Mouse (Mus musculus) right cerebral cortex, postnatal 4 days (tissue): ENCODE measurements around the gene Usp36.
"Not testable (repeated sequence)": the region's sequence is repeated elsewhere in the genome, so short reads cannot be mapped to it uniquely, and the experiment has no call there.

Experiments
- DNase-seq: peaks from one replicate; pipeline ENCODE4 v3.0.0-alpha.2; 2022

The Usp36 gene

DNA sequence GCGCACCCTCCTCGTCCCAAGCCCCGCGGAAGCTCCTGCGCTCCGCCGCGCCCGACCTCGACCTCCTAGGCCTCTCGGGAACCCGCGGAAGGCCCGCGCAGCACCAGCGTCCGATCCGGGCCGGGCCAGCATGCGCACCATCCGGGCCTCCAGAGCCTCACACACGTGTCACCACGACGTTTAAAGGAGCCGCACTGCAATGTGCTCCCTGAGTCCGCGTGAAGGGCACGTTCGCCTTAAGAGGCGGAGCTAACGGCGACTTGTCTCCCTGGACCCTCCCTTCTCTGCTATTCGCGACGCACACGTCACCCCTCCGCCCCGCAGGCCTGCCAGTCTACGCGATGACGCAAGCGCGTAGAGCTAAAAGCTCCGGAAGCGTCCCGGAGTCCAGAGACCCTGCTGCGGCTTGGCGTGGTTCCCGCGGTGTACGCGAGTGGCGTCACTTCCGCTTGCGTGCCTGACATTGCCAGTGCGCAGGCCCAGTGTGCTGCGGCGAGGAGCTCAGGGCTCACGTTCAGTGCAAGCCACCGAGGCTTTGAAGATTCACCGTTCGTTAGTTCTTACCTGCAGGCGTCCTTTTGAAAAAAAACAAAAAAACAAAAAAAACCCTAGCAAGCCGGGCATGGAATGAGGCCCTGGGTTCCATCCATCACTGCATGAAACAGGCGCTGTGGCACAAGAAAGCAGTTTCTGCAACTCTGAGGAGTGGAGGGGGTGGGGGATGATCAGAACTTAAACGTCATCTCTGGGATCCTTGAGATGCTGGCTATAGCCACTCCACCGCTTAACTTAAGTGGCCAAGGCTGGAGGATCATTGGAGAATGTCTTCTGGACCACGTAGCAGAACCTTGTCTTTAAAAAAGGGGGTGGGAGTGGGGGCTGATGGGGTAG is at the start of gene Usp36:
Usp36 (minus strand) TSS at position 246 of the 891 bp plus-strand sequence.
- DNase-seq: peak; percentile 100

DNA sequence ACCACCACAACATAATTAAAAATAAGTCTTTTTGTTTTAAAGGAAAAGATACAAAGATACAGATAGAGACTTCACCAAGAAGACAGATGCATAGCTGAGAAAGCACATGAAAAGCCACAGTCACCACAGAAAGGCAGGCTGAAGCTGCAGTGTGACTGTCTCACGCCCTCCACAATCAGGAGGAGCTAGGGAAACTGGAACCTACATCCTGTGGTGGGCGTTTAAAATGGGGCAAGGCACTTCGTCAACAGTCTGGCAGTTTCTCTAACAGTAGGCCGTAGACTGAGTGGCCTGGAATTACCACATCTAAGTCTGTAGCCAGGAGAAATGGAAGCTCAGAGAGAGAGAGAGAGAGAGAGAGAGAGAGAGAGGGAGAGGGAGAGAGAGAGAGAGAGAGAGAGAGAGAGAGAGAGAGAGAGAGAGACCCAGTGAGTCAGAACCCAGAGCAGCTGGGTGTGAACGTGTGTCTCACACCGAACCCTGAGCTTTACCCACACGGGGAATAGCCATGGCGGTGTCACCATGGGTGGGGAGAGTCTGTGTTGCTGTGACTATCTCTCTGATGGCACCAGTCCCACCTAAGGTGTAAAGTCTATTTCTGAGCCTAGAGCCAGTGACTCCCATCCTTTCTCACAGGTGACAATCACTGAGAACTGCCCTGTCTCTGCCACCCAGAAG is 47.6 kb upstream of the Usp36 start:
- DNase-seq: no peak

DNA sequence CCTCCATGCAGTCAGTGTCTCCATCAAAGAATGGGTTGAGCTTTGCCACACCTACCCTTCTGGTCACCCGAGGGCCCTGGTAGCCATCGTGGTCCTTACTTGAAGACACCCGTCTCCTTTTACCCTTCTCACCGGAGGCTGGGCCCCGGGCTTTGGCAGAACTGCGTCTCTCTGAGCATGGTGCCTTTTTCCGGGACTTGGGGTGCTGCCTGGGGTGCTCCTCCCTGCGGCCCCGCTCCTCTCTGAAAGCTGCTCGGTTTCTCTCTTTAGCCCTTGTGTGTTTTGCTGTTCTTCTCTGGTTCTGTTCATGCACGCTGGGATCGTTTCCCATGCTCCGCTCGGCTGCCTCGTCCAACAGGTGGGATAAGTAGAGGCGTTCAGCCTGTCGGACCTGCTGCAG is 43.4 kb upstream of the Usp36 start:
- DNase-seq: no peak

DNA sequence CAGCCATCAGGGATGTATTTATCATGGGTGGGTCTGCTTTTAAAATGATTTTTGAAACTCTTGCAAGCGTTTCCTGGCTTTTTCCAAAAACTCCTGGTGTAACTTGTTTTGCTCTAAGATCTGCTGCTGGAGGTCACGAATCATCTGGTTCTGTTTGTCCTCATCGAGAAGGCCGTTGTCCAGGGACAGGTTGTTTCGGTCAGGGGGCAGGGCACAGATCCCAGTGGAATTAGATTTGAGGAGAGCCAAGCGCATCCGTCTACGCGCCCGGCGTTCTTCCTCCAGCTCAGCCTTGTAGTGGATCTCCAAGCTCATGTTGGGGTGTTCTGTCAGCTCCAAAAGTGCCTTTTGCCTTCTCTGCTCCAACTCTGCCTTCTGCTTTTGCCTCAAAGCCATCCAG is 42.3 kb upstream of the Usp36 start:
- no peak for DNase-seq

DNA sequence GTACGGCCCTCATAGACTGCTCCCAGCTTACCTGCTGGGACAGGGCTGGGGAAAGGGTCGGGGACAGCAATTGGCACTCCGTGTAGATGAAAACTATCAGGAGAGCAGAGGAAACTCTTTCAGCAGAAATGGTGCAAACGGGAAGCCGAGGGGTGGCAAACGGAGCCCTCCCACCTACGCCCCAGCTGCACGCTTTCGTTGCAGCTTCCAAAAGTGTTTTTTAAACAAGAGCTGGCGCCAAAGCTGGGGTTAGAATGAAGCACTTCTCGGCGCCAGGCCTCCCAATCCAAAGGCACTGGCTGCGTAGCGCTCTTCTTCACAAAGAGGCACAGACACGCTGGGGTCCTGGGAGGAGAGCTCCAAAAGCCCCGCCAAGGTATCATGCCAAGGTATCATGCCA is 40.7 kb upstream of the Usp36 start:
- DNase-seq: no peak

DNA sequence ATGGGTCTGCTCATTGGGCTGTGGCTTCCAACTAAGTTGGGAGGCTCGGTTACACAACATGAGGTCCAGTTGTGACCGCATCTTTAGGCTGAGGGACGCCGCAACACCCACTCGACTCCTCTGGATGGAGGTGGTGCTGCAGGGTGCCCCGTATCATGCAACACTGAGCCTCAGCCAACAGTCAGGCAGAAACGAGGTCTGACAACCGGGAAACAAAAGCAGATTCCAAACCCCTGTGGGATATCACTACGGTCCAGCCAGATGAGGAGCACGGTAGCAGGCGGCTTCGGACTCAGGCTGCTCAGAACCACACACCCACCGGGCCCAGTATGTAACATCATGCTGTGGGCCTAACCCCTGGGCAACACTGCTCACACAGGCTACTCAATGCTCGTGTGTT is 40.3 kb upstream of the Usp36 start:
- DNase-seq: no peak

DNA sequence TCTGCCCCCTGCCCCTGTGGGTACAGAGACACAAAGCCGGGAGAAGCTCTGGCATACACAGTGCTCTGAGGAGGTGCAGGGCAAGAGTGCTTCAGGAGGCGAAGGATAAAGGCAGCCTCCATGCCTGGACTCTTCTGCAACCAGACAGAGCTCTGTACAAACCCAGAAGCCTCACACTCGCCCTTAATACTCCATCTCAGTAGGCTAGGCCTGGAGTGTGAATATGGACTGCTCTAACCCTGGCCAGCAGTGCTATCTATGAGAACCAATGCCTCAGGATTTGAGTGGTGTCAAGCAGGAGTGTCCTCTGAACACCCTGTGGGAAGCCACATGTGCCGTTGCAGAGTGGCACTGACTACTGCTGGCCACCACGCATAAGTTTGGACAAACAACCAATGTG is 38.9 kb upstream of the Usp36 start:
- DNase-seq: no peak

DNA sequence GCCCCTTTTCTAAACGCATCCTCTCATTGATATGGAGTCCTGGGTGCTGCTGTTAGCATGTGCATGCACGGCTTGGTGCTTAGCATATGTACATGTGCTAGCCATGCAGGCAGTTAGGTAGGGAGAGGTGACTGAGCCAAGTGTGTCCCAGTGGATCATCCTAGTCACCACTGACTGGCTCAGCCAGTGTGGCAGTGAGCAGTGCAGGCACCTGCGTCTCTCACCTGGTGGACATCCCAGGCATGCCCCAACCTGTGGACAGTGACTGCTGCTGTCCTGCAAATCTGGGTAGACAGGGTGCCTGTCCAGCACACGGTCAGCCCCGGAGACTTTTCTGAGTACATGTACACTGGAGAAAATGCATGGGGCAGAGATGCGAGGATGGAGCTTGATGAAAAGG is 38.5 kb upstream of the Usp36 start:
- no peak for DNase-seq

DNA sequence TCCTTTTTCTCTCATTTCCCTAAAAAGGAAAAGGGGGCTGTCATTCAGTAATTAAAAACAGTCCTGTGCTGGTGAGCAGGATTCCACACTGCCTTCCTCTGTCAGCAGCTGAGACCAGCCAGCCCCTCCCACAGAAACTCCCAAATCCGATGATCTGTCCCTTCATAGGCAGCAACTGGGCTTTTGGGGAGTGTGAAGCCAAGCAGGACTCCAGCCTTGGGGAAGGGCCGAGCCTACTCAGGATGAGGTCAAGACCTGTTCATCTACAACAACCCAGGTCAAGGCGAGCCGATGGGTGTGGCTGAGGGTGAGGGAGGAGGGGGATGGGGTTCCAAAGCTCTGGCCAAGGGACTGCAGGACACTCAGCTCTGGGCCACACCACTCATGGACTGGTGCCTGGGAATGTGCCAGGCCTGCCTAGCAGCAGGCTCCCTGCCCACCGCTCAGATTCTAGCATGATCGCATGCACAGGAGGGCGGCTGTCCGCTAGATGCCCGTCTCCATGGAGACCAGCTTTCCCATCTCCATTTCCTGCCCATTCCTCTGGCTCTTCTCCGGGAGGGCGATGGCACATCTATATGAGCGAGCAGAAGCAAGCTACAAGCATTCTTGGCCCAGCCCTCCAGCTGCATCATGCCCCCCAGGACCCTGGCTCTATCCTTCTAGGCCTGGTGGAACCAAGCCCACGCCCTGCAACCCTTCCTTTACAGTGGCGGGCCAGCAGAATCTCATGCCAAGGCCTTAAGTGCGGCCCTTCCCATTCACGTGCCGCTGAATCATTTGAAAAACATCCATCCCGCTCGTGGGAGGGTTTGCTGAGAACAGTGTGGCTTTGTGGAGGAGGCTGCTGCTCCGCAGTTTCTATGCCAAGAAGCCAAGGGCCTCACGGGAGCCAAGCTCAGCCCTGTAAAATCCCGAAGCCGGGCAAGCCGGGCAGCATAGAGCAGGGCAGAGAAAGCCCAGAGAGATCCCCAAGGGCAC is 37.2 kb upstream of the Usp36 start:
- peak; percentile 80 for DNase-seq

DNA sequence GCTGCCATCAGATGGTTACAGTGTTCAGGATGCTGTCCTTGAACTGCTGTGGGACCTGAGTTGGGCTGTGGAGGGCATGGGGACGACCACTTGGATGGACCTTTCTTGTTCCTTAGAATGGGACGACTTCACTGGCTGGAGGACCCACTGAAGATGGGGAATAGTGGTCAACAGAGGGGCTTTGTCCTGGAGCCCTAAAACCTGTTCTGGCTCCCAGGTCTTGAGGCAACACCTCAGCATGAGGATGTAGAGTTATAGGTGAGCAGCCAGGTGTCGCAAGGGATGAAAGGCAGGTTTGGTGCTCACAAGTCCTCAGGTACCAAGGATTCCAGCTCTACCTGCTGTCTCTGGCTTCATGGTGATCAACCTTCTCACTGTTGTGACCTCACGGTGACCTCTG is 36.4 kb upstream of the Usp36 start:
- DNase-seq: no peak

DNA sequence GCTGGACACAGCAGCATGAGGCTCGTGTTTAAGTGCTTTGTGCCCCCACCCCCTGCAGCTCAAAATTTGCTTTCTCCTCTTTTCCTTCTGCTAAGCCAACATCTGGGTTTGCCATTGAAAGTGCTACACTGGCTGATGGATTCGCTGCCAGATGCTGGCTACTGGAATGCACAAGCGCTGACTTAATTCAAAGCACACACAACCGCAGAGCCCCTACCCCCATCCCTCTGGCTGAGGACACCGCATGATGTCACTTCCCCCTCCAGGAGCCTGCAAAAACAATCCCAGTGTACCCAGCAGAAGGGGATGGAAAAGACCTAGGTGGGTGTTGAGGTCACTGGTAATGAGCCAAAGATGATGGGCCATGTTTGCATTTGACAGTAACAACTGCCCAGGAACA is 34.5 kb upstream of the Usp36 start:
- no peak for DNase-seq

DNA sequence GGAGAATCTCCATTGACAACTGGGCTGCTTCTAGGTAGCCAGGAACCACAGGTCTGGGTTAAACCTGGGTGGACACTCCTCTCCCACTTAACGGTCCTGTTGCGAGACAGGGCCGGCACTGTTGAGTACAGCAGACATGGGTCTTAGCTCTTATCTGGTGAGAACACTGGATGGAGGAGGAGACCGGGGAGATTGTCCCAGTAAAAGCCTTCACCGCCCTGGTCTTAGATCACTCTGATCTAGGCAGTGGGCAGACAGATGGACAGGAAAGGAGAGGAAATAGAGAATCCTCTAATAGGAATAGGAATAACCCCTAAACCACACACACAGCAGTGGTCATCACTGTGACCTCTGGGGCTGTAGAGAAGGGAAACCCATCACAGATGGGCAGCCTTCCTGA is 33.9 kb upstream of the Usp36 start:
- DNase-seq: no peak

DNA sequence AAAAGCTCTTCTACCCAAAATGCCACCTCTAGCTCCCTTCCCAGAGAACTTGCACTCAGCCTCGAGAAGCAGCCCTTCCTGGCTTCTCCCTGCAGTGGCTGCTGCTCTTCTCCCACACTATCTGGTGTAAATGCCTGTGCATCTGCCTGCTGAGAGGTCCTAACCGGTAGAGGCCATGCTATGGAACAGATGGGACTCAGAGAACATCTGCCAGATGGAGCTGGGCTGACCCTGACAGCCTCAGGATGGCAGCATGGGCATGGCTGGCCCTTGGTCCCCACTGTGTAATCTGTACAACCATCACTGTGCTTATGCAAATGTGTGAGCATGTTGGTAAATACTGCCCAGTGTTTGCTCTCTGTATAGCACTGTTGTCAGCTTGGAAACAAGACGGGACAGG is 32.6 kb upstream of the Usp36 start:
- no peak for DNase-seq

DNA sequence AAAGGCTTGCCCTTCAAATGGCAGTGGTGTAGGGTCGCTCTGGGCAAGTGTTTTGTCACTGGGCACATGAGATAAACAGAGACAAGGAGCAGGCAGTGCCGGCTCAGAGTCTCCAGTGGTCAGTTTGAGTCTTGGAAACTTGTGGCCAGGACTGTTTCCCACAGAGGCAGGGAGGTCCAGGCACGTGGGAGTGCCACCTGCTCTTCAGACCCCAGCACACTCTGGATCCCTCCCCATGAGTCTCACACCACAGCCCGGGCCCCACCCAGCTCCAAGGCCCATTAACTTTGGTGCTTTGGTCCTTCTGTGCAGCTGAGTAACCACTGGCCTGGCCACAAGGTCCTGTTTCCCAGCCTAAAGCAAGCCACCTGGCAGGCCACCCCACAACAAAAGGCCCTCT is 31.9 kb upstream of the Usp36 start:
- DNase-seq: no peak

DNA sequence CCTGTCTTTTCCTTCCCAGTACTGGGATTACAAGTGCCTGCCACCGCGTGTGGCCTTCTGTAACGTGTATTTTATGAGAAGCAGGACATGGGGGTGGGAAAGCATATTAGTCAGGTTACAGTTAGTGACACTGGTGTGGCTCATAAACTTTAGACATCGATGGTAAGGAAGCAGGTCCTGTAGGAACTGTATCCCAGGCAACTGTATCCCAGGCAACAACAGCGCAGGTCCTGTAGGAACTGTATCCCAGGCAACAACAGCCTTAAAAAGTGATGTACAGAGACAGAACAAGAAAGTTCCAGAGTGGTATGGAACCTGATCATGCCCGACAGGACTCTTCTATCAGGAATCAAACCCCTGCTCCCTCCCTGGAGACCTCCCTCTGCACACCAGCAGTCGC is 31.5 kb upstream of the Usp36 start:
- DNase-seq: peak; percentile 42

DNA sequence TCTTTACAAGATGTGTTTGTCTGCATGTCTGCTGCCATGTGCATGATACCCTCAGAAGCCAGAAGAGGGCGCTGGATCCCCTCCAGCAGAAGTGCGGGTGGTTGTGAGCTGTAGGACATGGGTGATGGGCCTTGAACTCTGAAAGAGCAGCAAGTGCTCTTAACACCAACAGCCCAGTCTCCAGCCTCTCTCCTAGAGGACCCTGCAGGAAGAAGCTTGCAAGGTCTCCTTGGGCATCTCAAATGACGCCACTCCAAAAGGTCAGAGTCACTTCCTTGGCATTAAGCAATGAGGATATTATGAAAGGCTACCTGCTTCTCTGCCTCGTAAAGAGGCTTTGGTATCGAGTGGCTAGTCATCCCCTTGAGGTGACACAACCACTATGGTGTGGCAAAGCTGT is 28.6 kb upstream of the Usp36 start:
- DNase-seq: peak; percentile 53

DNA sequence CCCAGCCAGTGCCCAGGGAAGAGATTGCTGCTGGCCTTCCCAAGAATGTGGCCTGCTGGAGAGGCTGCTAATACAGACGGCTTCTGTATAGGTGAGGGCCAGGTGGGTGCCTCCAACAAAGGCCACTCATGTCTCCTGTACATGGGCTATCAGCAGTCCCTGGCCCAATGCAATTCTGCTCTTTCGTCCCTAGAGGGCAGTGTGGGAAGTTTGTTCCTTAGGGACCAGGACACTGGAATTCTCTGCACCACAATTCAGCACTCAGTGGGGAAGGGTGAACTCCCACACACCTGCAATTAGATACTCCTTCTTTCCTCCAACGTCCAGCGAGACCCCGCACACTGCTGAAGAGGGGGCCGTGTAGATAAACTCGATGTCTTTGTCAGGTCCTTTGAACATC is 27.1 kb upstream of the Usp36 start:
- DNase-seq: peak; percentile 35

DNA sequence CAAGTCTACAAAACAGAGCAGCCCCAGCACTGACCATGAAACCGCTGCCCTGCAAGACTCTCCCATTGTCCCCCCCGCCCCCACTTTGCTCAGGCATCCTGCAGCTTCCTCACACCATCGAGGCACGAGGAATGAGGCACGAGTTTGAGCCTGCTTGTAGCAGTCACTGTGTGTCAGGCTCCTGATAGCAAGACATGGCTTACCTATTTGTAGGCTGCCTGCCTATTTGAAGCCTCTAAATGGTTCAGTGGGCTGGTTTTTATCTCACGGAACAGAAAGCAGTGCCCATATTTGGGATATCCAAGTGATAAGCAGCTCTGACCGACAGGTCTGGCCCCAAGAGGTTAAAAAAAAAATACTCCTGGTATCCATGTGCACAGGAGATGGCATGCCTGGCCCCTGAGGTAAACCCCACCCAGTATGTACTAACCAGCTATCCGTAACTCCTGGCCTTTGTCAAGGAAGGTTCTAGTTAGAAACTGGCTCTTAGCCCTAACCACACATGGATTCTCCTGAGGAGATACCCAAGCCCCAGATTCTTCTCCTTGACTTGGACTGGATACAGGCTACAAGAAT is 26.3 kb upstream of the Usp36 start:
- no peak for DNase-seq

DNA sequence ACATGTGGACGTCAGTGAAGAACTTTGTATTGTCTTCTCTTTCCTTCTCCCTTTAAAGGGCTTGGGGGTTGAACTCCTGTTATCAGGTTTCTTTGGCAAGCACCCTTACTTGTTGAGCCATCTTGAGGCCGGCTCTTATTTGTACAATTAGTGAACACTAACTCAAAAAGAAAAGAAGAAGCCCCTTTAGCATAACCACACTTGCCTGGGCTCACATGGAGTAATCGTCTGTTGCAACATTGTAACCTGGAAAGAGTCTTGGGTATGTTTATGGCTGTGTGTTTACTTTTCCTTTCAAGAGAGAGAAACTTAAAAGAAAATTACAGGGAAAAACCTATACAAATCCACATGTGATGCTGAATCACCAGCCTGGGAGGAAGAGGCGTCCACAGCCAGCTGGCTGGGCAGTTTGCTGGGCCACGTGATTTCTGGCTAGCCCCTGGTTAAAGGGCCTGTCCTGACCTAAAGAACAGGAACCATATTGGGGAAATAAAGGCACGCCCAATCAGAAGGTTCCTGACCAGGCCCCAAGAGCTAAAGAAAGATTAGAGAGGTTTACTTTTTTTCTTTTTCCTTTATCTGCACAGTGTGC is 22.2 kb upstream of the Usp36 start:
- DNase-seq: no peak

DNA sequence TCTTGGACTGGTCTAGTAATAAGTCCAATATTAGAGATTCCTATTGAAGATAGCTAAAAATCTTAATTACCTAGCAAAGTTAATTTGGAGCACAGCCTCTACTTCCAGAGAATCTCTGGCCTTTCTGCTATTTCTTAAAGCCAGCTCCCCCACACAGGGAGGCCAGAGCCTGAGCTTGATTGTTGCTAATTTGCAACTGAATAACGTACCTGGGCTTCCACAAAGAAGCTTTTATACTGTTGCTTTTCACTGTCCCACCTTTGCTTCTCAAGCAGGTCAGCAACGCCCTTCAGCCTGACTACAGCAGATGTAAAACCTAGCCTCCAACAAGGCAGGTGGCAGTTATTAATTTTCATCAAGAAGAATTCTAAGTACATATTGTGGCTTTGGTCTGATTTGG is 17.9 kb upstream of the Usp36 start:
- DNase-seq: not testable (repeated sequence)

DNA sequence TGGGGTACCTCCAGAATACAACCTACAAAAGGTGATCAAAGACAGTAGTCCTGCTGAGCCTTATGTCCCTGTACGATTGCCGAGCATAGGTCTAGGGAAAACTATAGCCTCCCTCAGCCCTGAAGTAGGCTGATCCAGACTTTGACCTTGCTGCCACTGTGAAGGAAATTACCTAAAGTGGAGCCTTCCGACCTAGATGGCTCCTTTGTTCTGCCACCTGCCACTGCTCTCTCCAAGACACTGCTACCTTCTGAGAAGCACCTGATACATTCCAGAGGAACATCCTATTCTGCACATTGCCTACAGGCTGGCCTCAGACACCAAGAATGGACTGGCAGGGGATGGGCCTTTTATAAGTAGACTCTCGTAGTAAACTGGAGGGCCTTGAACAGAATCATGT is 13.9 kb upstream of the Usp36 start:
- not testable (repeated sequence) for DNase-seq

DNA sequence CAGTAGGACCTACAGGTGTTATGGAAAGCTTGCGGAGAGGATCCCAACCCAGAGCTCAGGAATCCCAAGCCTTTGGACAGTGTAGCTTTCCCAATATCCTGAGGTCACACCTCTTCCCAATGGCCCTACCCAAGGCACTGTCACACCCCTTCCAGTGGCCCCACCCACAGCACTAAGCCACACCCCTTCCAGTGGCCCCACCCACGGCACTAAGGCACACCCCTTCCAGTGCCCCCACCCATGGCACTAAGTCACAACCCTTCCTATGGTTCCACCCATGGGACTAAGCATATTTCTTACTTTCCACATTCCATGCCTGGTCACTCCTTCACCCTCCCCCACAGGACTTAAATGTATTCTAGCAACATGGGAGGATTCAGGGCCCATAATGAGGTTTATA is 8.8 kb upstream of the Usp36 start:
- DNase-seq: no peak

DNA sequence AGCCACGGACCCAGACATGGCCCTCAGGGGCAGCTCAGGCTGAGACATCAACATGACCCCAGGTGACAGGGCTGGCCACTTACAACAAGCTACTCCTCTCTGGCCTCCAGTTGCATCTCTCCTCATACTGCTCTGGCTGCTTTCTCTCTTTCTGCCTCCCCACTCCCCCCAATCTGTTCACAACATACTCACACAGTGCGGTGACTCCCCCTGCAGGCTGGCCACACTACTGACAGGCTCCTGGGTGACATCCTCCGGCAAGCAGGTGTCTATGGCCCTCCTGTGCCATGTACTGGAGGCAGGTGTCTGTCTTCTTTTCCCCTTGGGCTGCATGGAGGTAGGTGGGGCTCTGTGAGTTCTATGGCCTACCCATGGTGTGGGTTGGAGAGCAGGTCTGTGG is 7.9 kb upstream of the Usp36 start:
- no peak for DNase-seq
